ENCODE assay signal across 18 mouse cellular contexts in the genomic region with DNA sequence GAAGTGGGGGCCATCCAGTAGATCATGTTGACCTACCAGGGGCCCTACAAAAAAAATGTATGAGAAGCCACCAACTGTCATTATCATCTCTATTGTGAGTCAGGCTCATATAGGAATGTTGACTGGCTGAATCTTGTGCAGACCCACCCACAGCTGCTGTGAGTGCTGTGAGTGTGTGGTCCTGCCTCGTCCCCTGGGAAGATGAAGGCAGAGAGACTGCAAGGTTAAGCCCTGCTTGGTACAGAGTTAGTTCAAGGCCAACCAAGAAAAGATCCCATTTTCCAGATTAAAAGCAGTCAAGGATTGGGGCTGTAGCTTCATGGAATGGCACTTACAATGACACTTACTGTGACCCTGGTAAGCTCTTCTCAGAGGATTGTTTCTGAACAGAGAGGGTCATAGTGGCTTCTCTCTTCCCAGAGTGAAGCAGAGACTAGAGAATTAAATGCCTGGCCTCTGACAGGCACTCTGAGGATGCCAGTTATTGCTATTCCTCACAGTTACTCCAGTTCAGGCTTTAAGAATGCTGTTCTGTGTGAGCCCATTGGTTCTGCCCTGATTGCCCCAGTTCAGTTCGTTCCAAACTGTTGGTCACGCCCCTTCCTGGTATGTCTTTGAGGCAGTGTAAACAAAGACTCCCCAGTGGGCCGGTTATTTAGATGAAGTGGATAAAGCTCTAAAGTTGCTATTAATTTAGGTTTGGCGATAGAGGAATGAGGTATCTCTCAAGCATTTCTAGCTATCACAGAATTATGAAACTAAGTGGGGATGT. TPM values are rescaled to one million over a fixed set of nuclear protein-coding genes. Genes with fewer than 3 reads are reported as not detected.
"Had no signal": no experiment of that assay in that cellular context is flagged by ENCODE, and none has a peak within 500 bp of the region (broad histone marks: within the 10 kb centered on the region; RNA-seq: fewer than 3 reads in every experiment).

No protein-coding gene starts in this region.

- H3K4me3 ChIP-seq: kidney, embryonic 15.5 days; liver, embryonic 13.5 days; megakaryocyte, embryonic 14.5 days; midbrain, embryonic 10.5 days; midbrain, embryonic 13.5 days had no signal

- H3K27me3 ChIP-seq: kidney, embryonic 15.5 days; liver, embryonic 13.5 days; midbrain, embryonic 13.5 days had no signal

- H3K27ac ChIP-seq: kidney, embryonic 15.5 days; liver, embryonic 13.5 days; midbrain, embryonic 10.5 days; midbrain, embryonic 13.5 days; stomach, postnatal 0 days had no signal

- H3K9me3 ChIP-seq: kidney, embryonic 15.5 days; liver, embryonic 13.5 days; megakaryocyte, embryonic 14.5 days; midbrain, embryonic 10.5 days; midbrain, embryonic 13.5 days had no signal

- H3K9ac ChIP-seq: kidney, embryonic 15.5 days; liver, embryonic 13.5 days; midbrain, embryonic 13.5 days had no signal

- DNase-seq: kidney, adult 11 months; kidney, adult 8-10 months; kidney, postnatal 10 days; kidney, postnatal 36 days; liver, embryonic 13.5 days; lung, adult 2 months; right cerebral cortex, adult 18-20 months; right cerebral cortex, postnatal 14 days; right cerebral cortex, postnatal 4 days; thymus, adult 2 months; thymus, postnatal 14 days had no signal

- H3K4me1 ChIP-seq: kidney, embryonic 15.5 days; liver, embryonic 13.5 days had no signal

- H3K36me3 ChIP-seq: kidney, embryonic 15.5 days; liver, embryonic 13.5 days; midbrain, embryonic 10.5 days; midbrain, embryonic 13.5 days had no signal

RNA-seq across cellular contexts. Expression of gene A930002H24Rik, which starts 34.8 kb away (rescaled TPM):
- total RNA-seq: layer of hippocampus, postnatal 14 days had no signal
- polyA plus RNA-seq: liver, adult 2 months; thymus, adult 2 months had no signal
